Mouse (Mus musculus): ENCODE results near the gene Masp1.

DNA sequence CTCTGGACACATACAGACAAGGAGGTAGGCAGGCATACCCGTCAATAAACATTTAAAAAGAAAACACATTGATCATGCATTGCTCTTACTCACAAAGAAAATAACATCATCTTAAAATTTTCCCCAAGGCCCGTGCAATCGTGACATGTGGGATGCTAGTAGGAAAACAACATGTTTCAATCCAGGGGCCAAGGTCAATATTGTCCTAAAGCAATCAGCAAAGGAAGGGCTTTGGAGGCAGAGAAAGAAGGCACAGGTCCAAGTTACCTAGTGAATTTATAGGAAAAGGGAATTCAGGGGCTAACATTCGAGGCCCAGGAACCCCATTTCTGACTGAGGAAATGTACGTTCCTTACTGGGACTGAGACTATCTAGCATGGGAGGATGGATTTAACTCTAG lies 3.4 kb downstream of the Masp1 start:
- TF ChIP-seq CTCF (IDR thresholded peaks at IDR 0.05; ENCODE audit: low read depth) (no peak), EP300 (IDR thresholded peaks at IDR 0.05; ENCODE audit: low read depth) (no peak)
